Mouse (Mus musculus) frontal cortex, postnatal 14 days (tissue): ENCODE results near the gene Mettl5.
A peak's percentile ranks its signal among the peaks of the same experiment; 100 is the strongest.

Source experiments
- DNase-seq, 2 experiments: peaks; one replicate each; pipeline ENCODE4 v3.0.0; 2022; ENCODE audit warnings: low spot score in 2 of 2

The Mettl5 gene

DNA sequence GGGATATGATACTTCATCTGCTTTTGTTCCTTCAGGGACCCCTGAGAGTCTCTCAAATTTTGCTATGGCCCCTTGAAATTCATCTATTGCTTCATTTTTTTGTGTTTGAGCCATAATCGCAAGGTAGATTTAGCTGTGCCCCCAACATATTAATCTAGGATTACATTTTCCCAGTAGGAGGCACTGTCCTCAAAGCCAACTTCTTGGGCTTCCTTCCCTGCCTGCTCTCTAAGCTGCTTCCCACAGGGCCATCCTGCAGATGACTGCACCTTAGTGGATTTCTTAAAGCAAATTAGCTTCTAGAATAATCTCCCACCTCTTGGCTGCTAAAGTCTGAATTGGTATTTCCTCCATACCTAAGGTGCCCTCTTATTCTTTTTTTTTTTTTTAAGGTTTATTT, 27.5 kb downstream of the Mettl5 start:
- no peak for DNase-seq

DNA sequence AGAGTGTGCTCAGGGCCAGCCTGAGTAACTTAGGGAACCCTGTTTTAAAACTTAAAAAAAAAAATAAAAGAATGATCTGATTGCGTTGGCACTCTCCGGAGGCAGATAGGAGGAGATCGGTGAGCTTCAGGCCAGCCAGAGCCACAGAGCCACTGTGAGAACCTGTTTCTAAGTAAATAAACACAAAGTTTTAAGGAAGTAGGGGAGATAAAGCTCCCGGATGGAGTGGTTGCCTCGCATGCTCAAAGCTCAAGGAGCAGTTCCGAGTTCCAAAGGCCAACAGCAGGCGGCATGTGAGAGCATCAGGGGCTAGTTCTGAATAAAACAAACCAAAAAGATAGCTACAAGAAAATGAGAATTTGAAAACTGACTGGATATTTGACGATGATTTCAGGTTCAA, 29.0 kb downstream of the Mettl5 start:
- no peak for DNase-seq

DNA sequence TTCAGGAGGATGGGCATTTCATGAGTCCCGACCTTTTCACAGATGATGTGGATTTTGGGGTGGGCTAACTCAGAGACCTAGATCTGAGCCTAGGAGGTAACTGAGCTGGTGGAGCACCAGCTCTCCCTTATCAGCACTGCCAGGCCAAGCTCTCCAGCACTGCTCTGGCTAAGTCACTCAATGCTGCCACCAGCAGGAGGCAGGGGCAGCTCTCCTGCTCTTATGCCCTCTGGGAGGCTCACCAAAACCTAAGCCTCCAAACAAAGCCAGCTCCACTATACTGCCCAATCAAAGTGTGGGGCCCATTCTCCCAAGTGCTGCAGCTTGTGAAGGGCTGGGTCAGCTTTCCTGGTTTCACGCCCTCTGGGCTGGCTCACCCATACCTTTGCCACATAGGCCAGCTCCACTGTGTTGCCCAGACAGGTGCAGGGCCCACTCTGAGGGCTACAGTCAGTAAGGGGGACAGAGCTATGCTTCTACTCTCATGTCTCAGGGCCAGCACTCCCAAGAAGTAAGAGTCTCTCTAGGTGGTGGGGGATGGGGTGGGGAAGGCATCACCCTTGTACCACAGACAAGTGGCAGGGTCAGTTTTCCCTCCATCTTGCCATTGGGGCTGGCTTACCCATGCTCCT, 33.9 kb downstream of the Mettl5 start:
- no peak for DNase-seq

DNA sequence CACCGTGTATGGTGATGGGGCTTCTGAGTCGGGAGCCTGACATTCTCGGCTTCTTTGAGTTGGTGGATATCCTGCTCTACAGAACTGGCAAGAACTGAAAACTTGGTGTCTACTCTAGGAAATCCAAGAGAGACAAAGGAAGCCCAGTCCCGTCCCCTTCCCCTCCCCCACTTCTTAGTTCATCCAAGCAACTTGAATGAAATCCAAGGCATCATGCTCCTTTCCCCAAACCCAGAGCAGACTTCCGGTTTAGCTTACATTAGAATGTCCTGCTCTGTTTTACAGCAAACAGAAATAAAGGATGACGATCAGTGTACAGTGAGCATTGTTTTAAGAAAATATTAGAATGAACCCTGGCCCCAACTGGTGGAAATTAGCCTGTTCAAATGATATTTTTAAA, 36.2 kb downstream of the Mettl5 start:
- DNase-seq, result no peak

DNA sequence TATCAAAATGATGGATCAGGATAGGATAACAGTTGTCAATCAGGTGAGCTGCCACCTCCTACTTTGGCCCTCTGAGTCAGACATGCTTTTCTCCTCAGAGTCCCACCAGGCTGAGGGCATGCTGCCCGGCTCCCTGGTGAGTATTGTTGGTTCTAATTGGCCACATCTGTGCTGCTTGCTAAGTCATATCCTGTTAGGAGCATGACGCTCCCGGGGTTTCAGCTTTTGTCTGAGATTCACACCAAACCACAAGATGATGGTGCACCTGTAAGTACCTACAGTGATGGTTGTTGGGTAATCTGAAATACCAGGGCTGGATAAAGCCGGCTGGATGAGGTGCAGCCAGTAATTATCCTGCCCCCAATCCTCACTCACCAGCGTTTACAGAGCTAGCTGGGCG, 45.2 kb downstream of the Mettl5 start:
- no peak for DNase-seq

DNA sequence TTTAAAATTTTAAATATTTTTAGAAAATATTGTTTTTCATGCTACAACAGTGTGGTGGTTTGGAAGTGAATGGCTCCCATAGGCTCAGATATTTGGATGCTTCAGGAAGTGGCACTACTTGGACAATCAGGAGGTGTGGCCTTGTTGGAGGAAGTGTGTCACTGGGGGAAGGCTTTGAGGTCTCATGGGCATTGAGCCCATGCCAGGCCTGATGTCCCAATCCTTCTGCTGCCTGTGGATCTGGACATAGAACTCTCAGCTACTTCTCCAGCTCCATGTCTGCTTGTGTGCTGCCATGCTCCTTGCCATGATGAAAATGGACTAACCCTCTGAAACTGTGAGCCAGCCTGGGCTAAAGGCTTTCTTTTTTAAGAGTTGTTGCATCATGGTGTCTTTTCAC, 46.7 kb downstream of the Mettl5 start:
- no peak for DNase-seq

DNA sequence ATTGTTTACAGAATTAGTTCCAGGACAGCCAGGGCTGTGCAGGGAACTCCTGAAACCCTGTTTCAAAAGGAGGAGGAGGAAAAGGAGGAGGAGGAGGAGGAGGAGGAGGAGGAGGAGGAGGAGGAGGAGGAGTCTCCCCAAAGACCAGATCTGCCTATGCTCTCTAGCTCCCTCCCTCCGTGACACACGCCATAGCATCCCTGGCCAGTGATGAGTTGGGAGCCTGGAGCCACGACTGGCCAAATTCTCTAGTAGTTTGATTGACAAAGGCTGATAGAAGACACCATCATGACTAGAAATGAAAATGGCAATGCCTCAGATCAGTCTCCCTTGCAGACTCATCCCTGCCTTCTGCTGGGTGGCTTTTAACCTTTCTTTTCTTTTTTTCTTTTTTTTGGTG, 47.4 kb downstream of the Mettl5 start:
- DNase-seq, result no peak

DNA sequence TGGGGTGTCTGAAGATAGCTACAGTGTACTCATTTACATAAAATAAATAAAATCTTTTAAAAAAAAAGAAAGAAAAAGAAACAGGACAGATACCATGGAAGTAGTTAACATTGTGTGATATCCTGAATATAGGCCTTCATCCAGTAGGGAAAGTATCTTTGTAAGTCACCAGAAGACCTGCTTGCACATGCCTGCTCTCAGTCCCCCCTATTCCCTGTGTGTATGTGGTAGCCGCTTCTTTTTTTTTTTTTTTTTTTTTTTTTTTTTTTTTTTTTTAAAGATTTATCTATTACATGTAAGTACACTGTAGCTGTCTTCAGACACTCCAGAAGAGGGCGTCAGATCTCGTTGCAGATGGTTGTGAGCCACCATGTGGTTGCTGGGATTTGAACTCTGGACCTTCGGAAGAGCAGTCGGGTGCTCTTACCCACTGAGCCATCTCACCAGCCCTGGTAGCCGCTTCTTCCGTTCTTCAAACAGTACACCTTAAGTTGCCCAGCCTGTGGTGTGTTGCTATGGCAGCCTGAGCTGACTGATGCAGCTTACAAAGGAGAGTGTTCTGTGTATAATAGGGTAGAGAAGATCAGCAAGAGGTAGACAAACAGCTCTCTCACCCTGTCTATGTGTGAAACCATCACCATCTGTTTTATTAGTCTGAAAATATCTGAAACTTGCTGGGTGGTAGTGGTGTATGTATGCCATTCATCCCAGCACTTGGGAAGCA, 48.0 kb downstream of the Mettl5 start:
- no peak for DNase-seq

DNA sequence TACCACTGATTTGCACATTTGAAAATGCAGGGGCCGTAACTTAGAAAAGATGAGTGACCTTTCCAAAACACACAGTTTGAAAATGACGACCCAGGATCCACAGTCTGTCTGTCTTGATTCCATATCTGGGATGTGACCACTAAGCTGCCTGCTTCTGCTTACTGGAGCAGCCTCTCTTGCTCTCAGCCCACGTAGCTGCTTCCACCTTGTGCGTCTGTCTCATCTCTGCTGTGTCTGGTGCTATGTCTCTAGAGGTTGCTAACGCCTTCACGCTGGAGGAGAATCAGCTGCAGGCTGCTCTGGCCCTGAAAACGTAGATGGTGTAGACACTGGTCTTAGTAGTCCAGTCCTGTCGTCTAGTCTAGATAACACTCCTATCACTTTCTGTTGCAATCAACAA, 55.3 kb downstream of the Mettl5 start:
- DNase-seq, result no peak

DNA sequence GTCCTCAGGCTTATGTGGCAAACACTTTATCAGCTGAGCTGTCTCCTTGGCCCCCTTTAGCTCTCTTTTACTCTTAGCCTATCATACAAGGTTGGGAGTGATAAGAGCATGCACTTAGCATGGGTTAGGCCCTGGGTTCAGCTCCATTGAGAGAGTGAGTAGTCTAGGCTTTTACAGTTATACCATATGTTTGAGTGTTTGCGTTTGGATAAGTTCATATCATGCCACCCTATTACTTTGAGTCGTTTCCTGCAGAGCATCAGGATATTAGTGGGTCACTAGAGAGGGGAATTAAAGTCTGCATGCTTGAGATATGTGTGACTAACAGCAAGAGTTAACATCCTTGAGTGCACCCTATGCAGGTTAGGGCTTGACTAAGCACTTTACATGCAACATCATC, 55.7 kb downstream of the Mettl5 start:
- DNase-seq, result no peak

DNA sequence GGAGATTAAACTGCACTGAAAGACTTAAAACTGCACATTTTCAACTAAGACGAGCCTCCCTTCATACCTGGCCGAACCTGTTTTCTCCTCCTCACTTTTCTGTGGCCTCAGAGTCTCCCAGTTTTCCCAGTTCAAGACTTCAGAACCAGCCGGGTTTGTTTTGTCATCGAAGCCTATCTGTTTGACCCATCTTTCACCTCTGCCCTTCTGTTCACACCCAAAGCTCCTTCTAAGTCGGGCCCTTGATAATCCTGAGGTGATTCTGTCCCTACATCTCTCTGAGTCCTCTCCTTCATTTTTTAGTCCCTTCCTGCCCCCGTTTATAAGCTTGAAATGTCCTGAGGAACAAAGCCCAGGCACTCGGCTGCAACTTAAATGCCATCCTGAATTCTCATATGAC, 57.4 kb downstream of the Mettl5 start:
- no peak for DNase-seq

DNA sequence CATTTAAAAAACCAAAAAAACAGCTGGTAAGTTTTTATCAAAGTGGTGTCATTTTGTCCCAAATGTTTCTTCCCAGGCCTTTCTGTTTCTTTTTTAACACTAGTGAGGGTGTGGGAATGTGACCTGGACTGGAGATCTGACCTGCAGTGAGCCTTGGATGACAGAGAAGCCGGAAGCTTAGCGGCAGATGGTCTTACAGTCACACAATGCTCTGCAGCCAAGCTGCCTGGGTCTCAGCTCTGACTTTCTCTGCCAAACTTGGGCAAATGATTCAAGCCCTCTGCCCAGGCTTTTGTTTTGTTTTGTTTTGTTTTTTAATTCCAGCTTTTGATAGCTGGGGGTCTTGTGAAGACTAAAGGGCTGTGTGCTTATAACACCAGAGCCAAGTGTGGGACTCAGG, 59.0 kb downstream of the Mettl5 start:
- no peak for DNase-seq

DNA sequence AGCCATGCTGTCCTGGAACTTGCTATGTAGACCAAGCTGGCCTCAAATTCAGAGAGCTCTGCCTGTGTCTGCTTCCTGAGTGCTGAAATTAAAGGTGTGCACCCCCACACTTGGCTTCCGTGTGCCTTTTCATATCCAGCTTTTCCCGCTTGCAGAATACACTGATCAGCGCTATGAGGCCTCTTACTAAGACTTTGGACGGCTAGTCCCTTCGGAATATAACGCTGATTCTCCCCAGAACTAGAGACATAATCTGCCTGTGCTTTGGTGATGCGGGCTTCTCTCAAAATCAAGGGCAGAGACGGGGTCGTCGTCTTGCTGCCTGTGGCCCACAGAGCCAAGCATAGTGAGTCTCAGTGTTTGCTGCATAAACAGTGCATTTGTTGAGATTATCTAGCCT, 59.5 kb downstream of the Mettl5 start:
- DNase-seq, result no peak

DNA sequence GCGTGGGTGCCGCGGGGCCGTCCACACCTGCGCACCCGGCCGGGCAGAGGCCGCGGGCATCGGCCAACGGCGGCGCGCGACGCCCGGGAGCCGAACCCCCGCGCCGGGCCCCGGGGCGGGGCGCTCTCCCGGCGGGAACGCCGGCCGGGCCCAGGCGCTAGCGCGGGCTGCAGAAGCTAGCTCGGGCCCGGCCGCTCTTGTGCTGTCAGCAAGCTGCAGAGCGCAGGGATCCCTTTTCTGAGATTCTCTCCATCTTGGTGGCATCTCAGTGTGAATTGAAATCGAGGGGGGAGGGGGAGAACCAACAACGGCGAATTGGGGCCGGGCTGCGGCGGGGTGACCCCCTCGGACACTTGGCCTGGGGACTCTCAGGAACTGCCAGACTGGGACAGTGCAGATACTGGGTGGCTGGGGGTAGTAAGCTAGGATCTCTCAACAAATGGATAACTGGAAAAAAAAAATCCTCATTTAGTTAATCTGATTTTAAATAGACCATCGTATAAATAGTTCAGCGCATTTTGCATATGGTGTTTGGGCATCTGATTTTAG, 62.2 kb downstream of the Mettl5 start:
- peak in 1 of 2 experiments; percentile 29 for DNase-seq

DNA sequence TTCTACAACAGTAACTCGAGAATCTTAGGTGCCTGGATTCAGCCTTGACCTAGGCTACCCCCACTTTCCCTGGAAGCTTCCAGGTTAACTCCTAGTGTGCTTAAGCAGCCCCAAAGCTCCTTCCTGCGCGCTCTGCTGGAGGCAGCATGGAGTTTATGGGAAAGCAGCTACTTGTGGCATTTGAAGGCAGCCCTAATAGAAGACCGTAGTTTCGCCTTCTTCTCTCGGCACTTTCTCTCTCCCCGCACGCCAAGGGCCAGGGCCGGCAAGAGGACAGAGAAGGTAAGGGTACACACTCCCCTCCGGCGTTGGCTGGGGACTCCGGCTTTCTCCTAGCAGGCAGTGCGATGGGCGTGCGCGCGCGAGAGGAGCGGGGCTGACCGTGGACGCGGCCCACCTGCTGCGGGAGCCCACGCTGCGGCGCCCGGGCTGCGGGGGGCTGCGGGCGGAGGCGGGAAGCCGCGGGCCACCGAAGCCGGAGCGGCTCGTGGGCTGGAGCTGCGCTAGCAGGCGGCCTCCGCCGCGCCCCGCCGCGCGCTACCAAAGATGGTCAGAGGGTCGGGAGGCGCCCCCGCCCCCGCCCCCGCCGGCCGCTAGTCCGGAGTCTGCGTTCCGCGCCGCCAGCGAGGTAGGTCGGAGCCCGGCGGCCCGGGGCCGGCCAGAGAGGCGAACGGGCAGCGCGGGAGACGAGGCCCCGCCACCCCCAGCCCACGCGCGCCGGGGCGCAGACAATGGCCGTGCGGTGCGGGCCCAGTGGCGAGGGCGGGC, 62.9 kb downstream of the Mettl5 start:
- peak; percentile 33 to 41 for DNase-seq

DNA sequence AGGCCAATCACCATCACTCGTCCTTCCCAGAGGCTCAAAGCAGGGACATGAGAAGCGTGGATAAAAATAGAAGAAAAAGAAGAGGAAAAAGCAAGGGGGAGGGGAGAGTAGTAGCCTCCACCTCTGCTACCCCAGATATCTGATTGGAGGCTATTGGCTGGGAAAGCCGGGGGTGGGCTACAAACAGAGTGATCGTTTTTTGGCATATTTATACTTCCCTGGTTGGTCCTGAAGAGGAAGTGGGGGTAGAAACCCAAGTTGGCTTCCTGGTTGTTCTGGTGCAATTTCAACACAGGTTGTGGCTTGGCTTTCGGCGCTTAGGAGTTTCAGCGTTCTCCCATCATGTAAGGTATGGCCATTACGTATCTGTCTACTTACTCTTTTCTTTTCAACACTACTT, 63.7 kb downstream of the Mettl5 start, which contains the start of gene Klhl23:
Gene Klhl23 (plus strand): TSS at position 234 of the 400 bp plus-strand sequence.
- no peak for DNase-seq
